ENCODE assay signal across 7 mouse cellular contexts in the genomic region with DNA sequence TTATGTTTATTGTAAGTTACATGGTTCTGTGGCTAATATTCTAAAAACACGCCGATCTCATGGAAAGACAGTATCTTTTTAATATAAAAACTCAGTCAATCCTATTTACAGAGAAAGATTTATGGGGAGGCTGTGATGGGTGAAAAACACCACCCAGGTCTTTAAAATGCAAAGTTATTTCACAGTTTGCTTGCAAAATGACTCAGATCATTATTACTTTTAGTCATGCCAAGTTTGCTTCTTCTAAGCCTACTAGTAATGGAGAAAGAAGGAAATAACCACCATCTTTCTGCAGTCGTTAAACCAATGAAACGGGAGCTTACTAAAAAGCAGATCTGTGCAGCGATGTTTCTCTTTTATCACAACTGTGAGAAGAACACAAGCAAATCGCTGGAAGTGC. TPM values are rescaled to one million over a fixed set of nuclear protein-coding genes. Genes with fewer than 3 reads are reported as not detected.
DNase-seq lines count a peak whose midpoint lies in the region; ATAC-seq lines count a peak whose summit lies in the region.

No protein-coding gene starts in this region.

- DNase-seq in lung, postnatal 25 days (ENCODE audit: low spot score): no peak
- DNase-seq in liver, embryonic 13.5 days: no peak
- DNase-seq in spleen, postnatal 4 days (ENCODE audit: low spot score in 2 of 2): no peak

- no peak for ATAC-seq in lung, embryonic 16.5 days (ENCODE audit: low read depth)
- ATAC-seq in forebrain, embryonic 16.5 days: no peak
- ATAC-seq in liver, embryonic 13.5 days (ENCODE audit: low read depth): no peak
- no peak for ATAC-seq in stomach, embryonic 16.5 days (ENCODE audit: insufficient read depth, low FRiP score)
- ATAC-seq in CD4-positive, CD25-positive, alpha-beta regulatory T cell, adult 4 months: no peak

- H3K4me2 ChIP-seq in lung, embryonic 16.5 days (ENCODE audit: low read depth, low read length): peak overlapping the region; percentile 90
- peak overlapping the region; percentile 84 for H3K4me2 ChIP-seq in forebrain, embryonic 16.5 days (ENCODE audit: low read length)
- peak overlapping the region; percentile 74; the same call in 1 of the 2 replicates for H3K4me2 ChIP-seq in liver, embryonic 13.5 days
- peak overlapping the region; percentile 94 for H3K4me2 ChIP-seq in stomach, embryonic 16.5 days (ENCODE audit: low read depth, low read length)

- 20% methylated on average over 6 of the region's 6 CpGs for WGBS in lung, embryonic 16.5 days
- 27% methylated on average over 6 of the region's 6 CpGs for WGBS in forebrain, embryonic 16.5 days
- WGBS in liver, embryonic 13.5 days (ENCODE audit: insufficient replicate concordance): 31% methylated on average over 6 of the region's 6 CpGs
- 26% methylated on average over 6 of the region's 6 CpGs for WGBS in stomach, embryonic 16.5 days

- no peak overlapping the region for H3K27ac ChIP-seq in lung, embryonic 16.5 days (ENCODE audit: low read length)
- no peak overlapping the region for H3K27ac ChIP-seq in forebrain, embryonic 16.5 days (ENCODE audit: low read length)
- no peak overlapping the region for H3K27ac ChIP-seq in liver, embryonic 13.5 days
- H3K27ac ChIP-seq in stomach, embryonic 16.5 days (ENCODE audit: low read length): no peak overlapping the region

- no peaks in the 10 kb centered on the region; the same call in 1 of the 2 replicates for H3K9me3 ChIP-seq in lung, embryonic 16.5 days (ENCODE audit: control insufficient read depth, low read length)
- H3K9me3 ChIP-seq in forebrain, embryonic 16.5 days (ENCODE audit: control insufficient read depth, low read length): 0 out of 2 replicates have a peak, but pooled peaks cover 3% of the 10 kb centered on the region
- H3K9me3 ChIP-seq in liver, embryonic 13.5 days (replicated peaks): no peaks in the 10 kb centered on the region
- no peaks in the 10 kb centered on the region for H3K9me3 ChIP-seq in stomach, embryonic 16.5 days (replicated peaks; ENCODE audit: control insufficient read depth, low read length)

- no peaks in the 10 kb centered on the region; the same call in 1 of the 2 replicates for H3K36me3 ChIP-seq in lung, embryonic 16.5 days (ENCODE audit: control insufficient read depth, insufficient read depth, low read length)
- H3K36me3 ChIP-seq in forebrain, embryonic 16.5 days (ENCODE audit: control insufficient read depth, insufficient read depth): no peaks in the 10 kb centered on the region
- no peaks in the 10 kb centered on the region for H3K36me3 ChIP-seq in liver, embryonic 13.5 days
- no peaks in the 10 kb centered on the region for H3K36me3 ChIP-seq in stomach, embryonic 16.5 days (ENCODE audit: control insufficient read depth, insufficient read depth, low read length)

- no peaks in the 10 kb centered on the region for H3K27me3 ChIP-seq in lung, embryonic 16.5 days (ENCODE audit: control insufficient read depth, insufficient read depth, low read depth, low read length)
- H3K27me3 ChIP-seq in forebrain, embryonic 16.5 days (replicated peaks; ENCODE audit: control insufficient read depth, insufficient read depth, low read length): no peaks in the 10 kb centered on the region
- peaks cover 38% of the 10 kb centered on the region for H3K27me3 ChIP-seq in liver, embryonic 13.5 days
- H3K27me3 ChIP-seq in stomach, embryonic 16.5 days (ENCODE audit: control insufficient read depth, insufficient read depth, low read length): no peaks in the 10 kb centered on the region; the same call in 1 of the 2 replicates

- H3K9ac ChIP-seq in lung, embryonic 16.5 days (ENCODE audit: low read length): peak overlapping the region; percentile 89; the same call in 1 of the 2 replicates
- no peak overlapping the region for H3K9ac ChIP-seq in forebrain, embryonic 16.5 days (replicated peaks; ENCODE audit: low read depth, low read length)
- H3K9ac ChIP-seq in liver, embryonic 13.5 days: no peak overlapping the region
- no peak overlapping the region; the same call in 1 of the 2 replicates for H3K9ac ChIP-seq in stomach, embryonic 16.5 days (ENCODE audit: low read length)

- H3K4me3 ChIP-seq in lung, embryonic 16.5 days (ENCODE audit: low read length): peak overlapping the region; percentile 89
- H3K4me3 ChIP-seq in forebrain, embryonic 16.5 days (replicated peaks; ENCODE audit: low read length): peak overlapping the region; percentile 78
- H3K4me3 ChIP-seq in liver, embryonic 13.5 days (replicated peaks): peak overlapping the region; percentile 58; the same call in 1 of the 2 replicates
- H3K4me3 ChIP-seq in stomach, embryonic 16.5 days (replicated peaks; ENCODE audit: low read length): peak overlapping the region; percentile 86

- H3K4me1 ChIP-seq in lung, embryonic 16.5 days (replicated peaks; ENCODE audit: control insufficient read depth, insufficient read depth, low read length): peaks cover 10% of the 10 kb centered on the region
- peaks cover 19% of the 10 kb centered on the region for H3K4me1 ChIP-seq in forebrain, embryonic 16.5 days (replicated peaks; ENCODE audit: control insufficient read depth, insufficient read depth, low read length)
- no peaks in the 10 kb centered on the region; the same call in 1 of the 2 replicates for H3K4me1 ChIP-seq in liver, embryonic 13.5 days (replicated peaks)
- H3K4me1 ChIP-seq in stomach, embryonic 16.5 days (ENCODE audit: control insufficient read depth, insufficient read depth, low read length): 0 out of 2 replicates have a peak, but pooled peaks cover 5% of the 10 kb centered on the region

RNA-seq across cellular contexts. Expression of gene Gnai1, which starts 1.4 kb away (rescaled TPM):
- 31.8 and 35.9 TPM in 2 replicates for polyA plus RNA-seq in lung, embryonic 16.5 days (2015; fragmentation: Nextera tagmentation; extraction: Ambion mirVana)
- 73.3 and 75.3 TPM in 2 replicates for polyA plus RNA-seq in forebrain, embryonic 16.5 days (2015; fragmentation: Nextera tagmentation; extraction: Ambion mirVana)
- polyA plus RNA-seq in liver, embryonic 13.5 days (2015; fragmentation: Nextera tagmentation; extraction: Ambion mirVana): 2.2 and 2.4 TPM in 2 replicates
- 21.2 and 22.8 TPM in 2 replicates for polyA plus RNA-seq in stomach, embryonic 16.5 days (2015; fragmentation: Nextera tagmentation; extraction: Ambion mirVana)
- polyA plus RNA-seq in CD4-positive, CD25-positive, alpha-beta regulatory T cell, adult 4 months (2017; shearing (Covaris generic)): under 1 TPM in 1 of 2 experiments, not detected in 1; 0.27 TPM
